In the genomic region with DNA sequence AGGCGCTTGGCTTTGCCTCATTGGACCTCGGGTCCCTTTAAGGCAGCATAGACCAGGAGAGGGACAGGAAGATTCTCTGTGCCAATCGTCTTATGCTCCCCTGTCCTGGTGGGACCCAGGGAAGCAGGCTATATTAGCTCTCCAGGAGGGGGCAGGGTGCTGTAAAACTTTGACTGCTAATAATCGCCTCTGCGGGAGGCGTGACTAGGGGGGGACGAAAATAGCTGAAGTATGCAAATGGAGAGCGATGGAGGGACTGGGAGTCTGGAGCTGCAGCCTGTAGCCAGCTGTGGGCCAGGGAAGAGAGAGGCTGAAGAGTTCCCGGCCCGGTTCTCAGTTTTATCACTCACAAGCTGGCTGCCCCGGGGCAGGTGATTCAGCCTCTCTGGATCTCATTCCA, we compare ENCODE assay signal across 9 mouse cellular contexts. TPM values are rescaled to one million over a fixed set of nuclear protein-coding genes. Genes with fewer than 3 reads are reported as not detected.
DNase-seq lines count a peak whose midpoint lies in the region; ATAC-seq and TF ChIP-seq lines count a peak whose summit lies in the region.
"Had no signal": no experiment of that assay in that cellular context is flagged by ENCODE, and none has a peak within 500 bp of the region (broad histone marks: within the 10 kb centered on the region; RNA-seq: fewer than 3 reads in every experiment).

No protein-coding gene starts in this region.

- H3K4me2 ChIP-seq in heart, postnatal 0 days (ENCODE audit: low read depth, low read length) = peak overlapping the region; percentile 45
- H3K4me2 ChIP-seq in liver, embryonic 11.5 days = peak overlapping the region; percentile 26

- no peaks in the 10 kb centered on the region for H3K27me3 ChIP-seq in MEL (ENCODE audit: control insufficient read depth in 1 of 2, insufficient read depth in 2 of 2, low read length in 2 of 2)
- H3K27me3 ChIP-seq in heart, postnatal 0 days (ENCODE audit: control insufficient read depth, insufficient read depth, low read length) = no peaks in the 10 kb centered on the region
- H3K27me3 ChIP-seq in liver, embryonic 11.5 days (replicated peaks; ENCODE audit: control insufficient read depth, insufficient read depth, low read length) = no peaks in the 10 kb centered on the region
- no peaks in the 10 kb centered on the region for H3K27me3 ChIP-seq in thymus, adult 2 months (ENCODE audit: control insufficient read depth, insufficient read depth, low read length)

- TF ChIP-seq POLR2A in MEL (IDR thresholded peaks at IDR 0.05; ENCODE audit: control insufficient read depth in 1 of 2, insufficient read depth in 1 of 2, low read depth in 1 of 2, low read length in 2 of 2, poor library complexity in 1 of 2) = no peak
- no peak for TF ChIP-seq POLR2A in thymus, adult 2 months (IDR thresholded peaks at IDR 0.05; ENCODE audit: control insufficient read depth, extremely low read depth, insufficient read depth, low read length, poor library complexity)

- no peak; the same call in 1 of the 2 replicates for TF ChIP-seq RAD21 in MEL (IDR thresholded peaks at IDR 0.05; ENCODE audit: low read depth, low read length)

- peaks cover 0 to 11% of the 10 kb centered on the region in 2 experiments; a peak in 2 of 4 replicates for H3K4me1 ChIP-seq in MEL (ENCODE audit: control insufficient read depth in 1 of 2, insufficient read depth in 2 of 2, low read length in 2 of 2)
- H3K4me1 ChIP-seq in heart, postnatal 0 days (ENCODE audit: control insufficient read depth, insufficient read depth) = peaks cover 20% of the 10 kb centered on the region
- H3K4me1 ChIP-seq in liver, embryonic 11.5 days (replicated peaks; ENCODE audit: control insufficient read depth, insufficient read depth, low read length) = peaks cover 16% of the 10 kb centered on the region
- H3K4me1 ChIP-seq in thymus, adult 2 months (replicated peaks; ENCODE audit: control insufficient read depth, insufficient read depth, low read length) = no peaks in the 10 kb centered on the region
- H3K4me1 ChIP-seq: megakaryocyte, embryonic 14.5 days had no signal

- peak; percentile 88 for ATAC-seq in heart, postnatal 0 days (ENCODE audit: insufficient read depth, low read depth)
- no peak for ATAC-seq in liver, embryonic 11.5 days (replicated peaks; ENCODE audit: low FRiP score)
- no peak for ATAC-seq in inflammation-experienced regulatory T-cells, adult 6 months

- 5% methylated on average over 11 of the region's 11 CpGs for WGBS in heart, postnatal 0 days
- WGBS in liver, embryonic 11.5 days = 17% methylated on average over 11 of the region's 11 CpGs
- 83% methylated on average over 11 of the region's 11 CpGs for WGBS in thymus, adult 2 months

- peak overlapping the region; percentile 54 for H3K9ac ChIP-seq in MEL (ENCODE audit: control insufficient read depth, low read depth, low read length, poor library complexity, severe bottlenecking)
- no peak overlapping the region for H3K9ac ChIP-seq in heart, postnatal 0 days (replicated peaks; ENCODE audit: low read depth, low read length)
- H3K9ac ChIP-seq in liver, embryonic 11.5 days (ENCODE audit: low read depth, low read length) = no peak overlapping the region

- H3K4me3 ChIP-seq in MEL (ENCODE audit: control insufficient read depth in 1 of 2, insufficient read depth in 1 of 2, low read depth in 2 of 2, low read length in 2 of 2) = peak overlapping the region; percentile 25 to 48
- 0 out of 2 replicates have a peak overlapping the region, but pooled peaks have one; percentile 5 for H3K4me3 ChIP-seq in heart, postnatal 0 days (ENCODE audit: low read depth, low read length)
- no peak overlapping the region for H3K4me3 ChIP-seq in liver, embryonic 11.5 days (ENCODE audit: low read depth, low read length)
- H3K4me3 ChIP-seq in thymus, adult 2 months (ENCODE audit: control insufficient read depth, insufficient read depth, low read length) = no peak overlapping the region
- H3K4me3 ChIP-seq: megakaryocyte, embryonic 14.5 days had no signal

- DNase-seq in adrenal gland, postnatal 14 days = peak; percentile 31
- no peak for DNase-seq in adrenal gland, postnatal 4 days (ENCODE audit: low spot score in 2 of 2)
- peak; percentile 53 for DNase-seq in MEL (ENCODE audit: low read depth, low spot score)
- DNase-seq in heart, postnatal 0 days (ENCODE audit: low spot score) = peak; percentile 86
- no peak for DNase-seq in liver, embryonic 11.5 days (ENCODE audit: low spot score)
- DNase-seq in thymus, adult 2 months = no peak
- no peak for DNase-seq in layer of hippocampus, adult 18-20 months (ENCODE audit: low spot score in 2 of 2)

- no peak overlapping the region for H3K27ac ChIP-seq in MEL (ENCODE audit: control insufficient read depth, low read depth, low read length)
- H3K27ac ChIP-seq in heart, postnatal 0 days (ENCODE audit: low read depth) = peak overlapping the region; percentile 64
- no peak overlapping the region for H3K27ac ChIP-seq in liver, embryonic 11.5 days (ENCODE audit: low read depth, low read length)
- H3K27ac ChIP-seq in thymus, adult 2 months (ENCODE audit: control insufficient read depth, insufficient read depth, low read length) = no peak overlapping the region

- no peaks in the 10 kb centered on the region for H3K9me3 ChIP-seq in MEL (replicated peaks; ENCODE audit: insufficient read depth, low read length)
- H3K9me3 ChIP-seq in heart, postnatal 0 days (replicated peaks; ENCODE audit: control insufficient read depth, low read length) = no peaks in the 10 kb centered on the region
- no peaks in the 10 kb centered on the region for H3K9me3 ChIP-seq in liver, embryonic 11.5 days (ENCODE audit: control insufficient read depth, low read length)

- peak in 1 of 3 experiments; percentile 20; a peak in 1 of 6 replicates for TF ChIP-seq CTCF in MEL (IDR thresholded peaks at IDR 0.05 in 2 of 3, conservative IDR thresholded peaks at IDR 0.05 in 1 of 3; ENCODE audit: control insufficient read depth in 1 of 3, insufficient read depth in 1 of 3, low read depth in 2 of 3, low read length in 3 of 3, poor library complexity in 1 of 3, severe bottlenecking in 1 of 3)
- TF ChIP-seq CTCF in heart, postnatal 0 days (IDR thresholded peaks at IDR 0.05; ENCODE audit: low read depth) = peak; percentile 67
- no peak for TF ChIP-seq CTCF in thymus, adult 2 months (IDR thresholded peaks at IDR 0.05; ENCODE audit: borderline replicate concordance, control insufficient read depth, extremely low read depth, insufficient read depth, low read length, poor library complexity)

- no peak for TF ChIP-seq EP300 in MEL (IDR thresholded peaks at IDR 0.05; ENCODE audit: low read depth in 1 of 2, low read length in 2 of 2)
- 0 out of 2 replicates have a peak, but pooled peaks have one; percentile 34 for TF ChIP-seq EP300 in heart, postnatal 0 days (IDR thresholded peaks at IDR 0.05; ENCODE audit: low read depth)

- no peaks in the 10 kb centered on the region; a peak in 1 of 4 replicates for H3K36me3 ChIP-seq in MEL (ENCODE audit: control insufficient read depth in 1 of 2, insufficient read depth in 2 of 2, low read length in 2 of 2)
- peaks cover 7% of the 10 kb centered on the region for H3K36me3 ChIP-seq in heart, postnatal 0 days (replicated peaks; ENCODE audit: control insufficient read depth, insufficient read depth, low read length)
- 0 out of 2 replicates have a peak, but pooled peaks cover 2% of the 10 kb centered on the region for H3K36me3 ChIP-seq in liver, embryonic 11.5 days (ENCODE audit: control insufficient read depth, insufficient read depth, low read length)
- no peaks in the 10 kb centered on the region for H3K36me3 ChIP-seq in thymus, adult 2 months (ENCODE audit: control insufficient read depth, insufficient read depth, low read length)

- H3K79me2 ChIP-seq in MEL (ENCODE audit: control insufficient read depth, insufficient read depth, low read length, poor library complexity) = no peaks in the 10 kb centered on the region

TF ChIP-seq in MEL, 35 proteins besides CTCF, POLR2A, EP300 and RAD21:
- TF ChIP-seq ZC3H11A (IDR thresholded peaks at IDR 0.05; ENCODE audit: low read depth, low read length) (0 out of 2 replicates have a peak, but pooled peaks have one; percentile 5), MYC (IDR thresholded peaks at IDR 0.05; ENCODE audit: low read depth, low read length) (no peak), MYB (IDR thresholded peaks at IDR 0.05; ENCODE audit: low read depth, low read length) (no peak), ETS1 (IDR thresholded peaks at IDR 0.05; ENCODE audit: low read depth, low read length) (0 out of 2 replicates have a peak, but pooled peaks have one; percentile 12), TBP (IDR thresholded peaks at IDR 0.05; ENCODE audit: low read depth, low read length) (no peak), SMC3 (IDR thresholded peaks at IDR 0.05; ENCODE audit: low read depth, low read length) (peak; percentile 25; the same call in 1 of the 2 replicates), GATA1 (IDR thresholded peaks at IDR 0.05; ENCODE audit: low read depth, low read length) (no peak)

RNA-seq across cellular contexts. Expression of a gene that starts 27.2 kb away (rescaled TPM):
- 30.2 and 32.3 TPM in 2 replicates for total RNA-seq in adrenal gland, postnatal 14 days (2021)
- 10 to 100 TPM; 49.4 to 52.7 TPM for total RNA-seq in adrenal gland, postnatal 4 days (2021)
- total RNA-seq in MEL (2012; rRNA removed) = 2.2 and 2.9 TPM in 2 replicates
- 10 to 100 TPM in 1 of 2 experiments, not detected in 1; 16.3 TPM for polyA plus RNA-seq in MEL (2012; ENCODE audit: insufficient read depth in 1 of 2, insufficient read length in 2 of 2, low read depth in 1 of 2, low replicate concordance in 2 of 2, missing spikeins in 1 of 2)
- total RNA-seq in heart, postnatal 0 days (2014; rRNA removed; ENCODE audit: low replicate concordance) = 18.2 and 30.5 TPM in 2 replicates
- polyA plus RNA-seq in heart, postnatal 0 days (2015; fragmentation: Nextera tagmentation; extraction: Ambion mirVana) = 6.8 and 7.2 TPM in 2 replicates
- 12.4 and 13.1 TPM in 2 replicates for polyA plus RNA-seq in liver, embryonic 11.5 days (2014; fragmentation: Nextera tagmentation; extraction: Ambion mirVana)
- polyA plus RNA-seq in thymus, adult 2 months (2012; rRNA removed) = 7.9 and 9.1 TPM in 2 replicates
- total RNA-seq in layer of hippocampus, adult 18-20 months (2021) = 10 to 100 TPM; 18.1 to 20.0 TPM
- polyA plus RNA-seq in inflammation-experienced regulatory T-cells, adult 6 months (2017; shearing (Covaris generic)) = under 1 TPM; 0.44 to 0.63 (median 0.63) TPM

RNA-seq across cellular contexts. Expression of a gene that starts 44.0 kb away (rescaled TPM):
- 103 and 113 TPM in 2 replicates for total RNA-seq in adrenal gland, postnatal 14 days (2021)
- total RNA-seq in adrenal gland, postnatal 4 days (2021) = 100 to 1,000 TPM; 123 to 134 TPM
- total RNA-seq in MEL (2012; rRNA removed) = 44.3 and 52.0 TPM in 2 replicates
- polyA plus RNA-seq in MEL (2012; ENCODE audit: insufficient read depth in 1 of 2, insufficient read length in 2 of 2, low read depth in 1 of 2, low replicate concordance in 2 of 2, missing spikeins in 1 of 2) = 10 to 100 TPM in 1 of 2 experiments, not detected in 1; 88.3 TPM
- total RNA-seq in heart, postnatal 0 days (2014; rRNA removed; ENCODE audit: low replicate concordance) = 145 and 159 TPM in 2 replicates
- polyA plus RNA-seq in heart, postnatal 0 days (2015; fragmentation: Nextera tagmentation; extraction: Ambion mirVana) = 191 and 207 TPM in 2 replicates
- 107 and 114 TPM in 2 replicates for polyA plus RNA-seq in liver, embryonic 11.5 days (2014; fragmentation: Nextera tagmentation; extraction: Ambion mirVana)
- 69.2 and 77.3 TPM in 2 replicates for polyA plus RNA-seq in thymus, adult 2 months (2012; rRNA removed)
- total RNA-seq in layer of hippocampus, adult 18-20 months (2021) = 10 to 100 TPM; 69.0 to 70.7 TPM
- 100 to 1,000 TPM in 1 of 3 experiments, 10 to 100 TPM in 2; 64.7 to 110 (median 89.2) TPM for polyA plus RNA-seq in inflammation-experienced regulatory T-cells, adult 6 months (2017; shearing (Covaris generic))

Comparison
In these comparisons a context has a peak if more than half of its experiments do, and no peak if none do; other contexts are left out.
1. DNase-seq: peak in adrenal gland, postnatal 14 days (single experiment), MEL (single experiment) and heart, postnatal 0 days (single experiment); none in adrenal gland, postnatal 4 days (0 of 2), liver, embryonic 11.5 days (single experiment), thymus, adult 2 months (single experiment) and layer of hippocampus, adult 18-20 months (0 of 2).
2. H3K4me3 ChIP-seq: peak in MEL (2 of 2) and heart, postnatal 0 days (single experiment); none in liver, embryonic 11.5 days (single experiment) and thymus, adult 2 months (single experiment).